In the genomic region with DNA sequence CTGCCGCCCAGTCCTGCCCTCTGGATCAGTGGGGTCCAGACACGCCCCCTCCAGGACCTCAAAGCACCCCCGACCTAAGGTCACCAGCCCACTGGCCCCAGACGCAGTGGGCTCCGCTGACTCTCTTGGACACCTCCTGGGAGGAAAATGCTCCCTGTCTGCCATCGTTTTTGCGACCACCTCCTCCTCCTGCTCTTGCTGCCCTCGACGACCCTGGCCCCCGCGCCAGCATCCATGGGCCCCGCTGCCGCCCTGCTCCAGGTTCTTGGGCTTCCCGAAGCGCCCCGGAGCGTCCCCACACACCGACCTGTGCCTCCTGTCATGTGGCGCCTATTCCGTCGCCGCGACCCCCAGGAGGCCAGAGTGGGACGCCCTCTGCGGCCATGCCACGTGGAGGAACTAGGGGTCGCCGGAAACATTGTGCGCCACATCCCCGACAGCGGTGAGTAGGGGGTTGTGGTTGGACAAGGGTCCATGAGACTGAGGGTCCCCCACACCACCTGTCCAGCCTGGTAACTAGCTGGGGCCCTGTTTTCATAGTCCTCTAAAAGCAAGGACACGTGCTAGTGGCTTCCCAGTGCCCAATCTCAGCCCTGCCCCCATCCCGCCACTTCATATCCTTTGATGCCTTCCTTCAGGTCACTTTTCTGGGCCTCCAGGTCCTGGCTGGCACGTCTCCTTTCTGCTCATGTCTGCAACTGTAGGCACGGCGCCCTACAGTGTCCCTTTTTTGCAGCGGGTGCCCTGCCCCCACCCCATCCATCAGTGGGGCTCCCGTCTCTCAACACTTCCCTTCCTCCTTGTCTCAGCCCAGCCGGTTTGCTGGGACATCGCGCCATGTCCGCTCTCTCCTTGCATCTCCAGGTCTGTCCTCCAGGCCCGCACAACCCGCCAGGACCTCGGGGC, we compare ENCODE assay signal across 8 mouse cellular contexts. TPM values are rescaled to one million over a fixed set of nuclear protein-coding genes. Genes with fewer than 3 reads are reported as not detected.
A peak's percentile ranks its signal among the peaks of the same experiment; 100 is the strongest.
DNase-seq lines count a peak whose midpoint lies in the region; ATAC-seq and TF ChIP-seq lines count a peak whose summit lies in the region.

No protein-coding gene starts in this region.

- no peak for TF ChIP-seq POLR2A in cortical plate, adult 2 months (IDR thresholded peaks at IDR 0.05; ENCODE audit: extremely low read depth, insufficient read depth, low read length)

- 13% methylated on average over 45 of the region's 45 CpGs for WGBS in heart, embryonic 16.5 days
- 4% methylated on average over 45 of the region's 45 CpGs for WGBS in hindbrain, embryonic 11.5 days
- WGBS in midbrain, embryonic 16.5 days: 11% methylated on average over 41 of the region's 45 CpGs

- H3K9ac ChIP-seq in heart, embryonic 16.5 days (ENCODE audit: low read length): peak overlapping the region; percentile 35; the same call in 1 of the 2 replicates
- no peak overlapping the region; the same call in 1 of the 2 replicates for H3K9ac ChIP-seq in hindbrain, embryonic 11.5 days (ENCODE audit: low read depth, low read length)
- 0 out of 2 replicates have a peak overlapping the region, but pooled peaks have one; percentile 46 for H3K9ac ChIP-seq in midbrain, embryonic 16.5 days (ENCODE audit: low read depth, low read length)

- no peak for DNase-seq in heart, adult 8-10 months (ENCODE audit: low spot score)
- peak; percentile 55 for DNase-seq in hindbrain, embryonic 11.5 days (ENCODE audit: low spot score)
- no peak for DNase-seq in left cerebral cortex, postnatal 36 days (ENCODE audit: low spot score in 2 of 2)
- no peak for DNase-seq in thymus, postnatal 36 days
- DNase-seq in frontal cortex, adult 2 months (ENCODE audit: extremely low spot score in 1 of 2, low spot score in 1 of 2): no peak

- ATAC-seq in heart, embryonic 16.5 days (replicated peaks; ENCODE audit: extremely low read depth, insufficient read depth, low FRiP score): peak; percentile 9; the same call in 1 of the 2 replicates
- peak; percentile 59 for ATAC-seq in hindbrain, embryonic 11.5 days (ENCODE audit: low FRiP score)
- peak; percentile 2; the same call in 1 of the 2 replicates for ATAC-seq in midbrain, embryonic 16.5 days

- intact Hi-C loops in left cerebral cortex, postnatal 36 days (cut with DNase I): loop anchor here (5.0 kb wide), 1 partner anchor 177 kb away; a partner anchor contains a TSS

- H3K9me3 ChIP-seq in heart, embryonic 16.5 days (replicated peaks; ENCODE audit: control insufficient read depth, low read length): no peaks in the 10 kb centered on the region
- H3K9me3 ChIP-seq in hindbrain, embryonic 11.5 days (ENCODE audit: control insufficient read depth, low read length): no peaks in the 10 kb centered on the region
- H3K9me3 ChIP-seq in midbrain, embryonic 16.5 days (replicated peaks; ENCODE audit: control insufficient read depth, low read length, poor library complexity, severe bottlenecking): no peaks in the 10 kb centered on the region

- H3K4me2 ChIP-seq in heart, embryonic 16.5 days (ENCODE audit: low read depth, low read length): peak overlapping the region; percentile 48
- peak overlapping the region; percentile 32 for H3K4me2 ChIP-seq in hindbrain, embryonic 11.5 days (replicated peaks; ENCODE audit: low read depth, low read length)
- H3K4me2 ChIP-seq in midbrain, embryonic 16.5 days (ENCODE audit: low read length): no peak overlapping the region; the same call in 1 of the 2 replicates

- no peak for TF ChIP-seq CTCF in cortical plate, adult 2 months (IDR thresholded peaks at IDR 0.05; ENCODE audit: extremely low read depth, insufficient read depth, low read length)

- H3K36me3 ChIP-seq in heart, embryonic 16.5 days (ENCODE audit: control insufficient read depth, insufficient read depth): peaks cover 34% of the 10 kb centered on the region
- H3K36me3 ChIP-seq in hindbrain, embryonic 11.5 days (ENCODE audit: control insufficient read depth, insufficient read depth, low read length): peaks cover 6% of the 10 kb centered on the region
- peaks cover 52% of the 10 kb centered on the region for H3K36me3 ChIP-seq in midbrain, embryonic 16.5 days (ENCODE audit: control insufficient read depth, insufficient read depth, low read length)

- no peak overlapping the region for H3K27ac ChIP-seq in heart, embryonic 16.5 days (ENCODE audit: low read length)
- H3K27ac ChIP-seq in cortical plate, adult 2 months (ENCODE audit: insufficient read depth, low read length): 0 out of 2 replicates have a peak overlapping the region, but pooled peaks have one; percentile 20
- no peak overlapping the region for H3K27ac ChIP-seq in hindbrain, embryonic 11.5 days (ENCODE audit: low read depth, low read length)
- 0 out of 2 replicates have a peak overlapping the region, but pooled peaks have one; percentile 28 for H3K27ac ChIP-seq in midbrain, embryonic 16.5 days (ENCODE audit: low read length)

- peaks cover 9% of the 10 kb centered on the region; the same call in 1 of the 2 replicates for H3K27me3 ChIP-seq in heart, embryonic 16.5 days (ENCODE audit: control insufficient read depth, insufficient read depth, low read length)
- H3K27me3 ChIP-seq in hindbrain, embryonic 11.5 days (ENCODE audit: control insufficient read depth, insufficient read depth, low read length): peaks cover 5% of the 10 kb centered on the region
- H3K27me3 ChIP-seq in midbrain, embryonic 16.5 days (ENCODE audit: control insufficient read depth, insufficient read depth, low read depth, low read length): no peaks in the 10 kb centered on the region

- peaks cover 9% of the 10 kb centered on the region for H3K4me1 ChIP-seq in heart, embryonic 16.5 days (ENCODE audit: control insufficient read depth, insufficient read depth, low read length)
- 0 out of 2 replicates have a peak, but pooled peaks cover 2% of the 10 kb centered on the region for H3K4me1 ChIP-seq in cortical plate, adult 2 months (ENCODE audit: control insufficient read depth, insufficient read depth, low read length)
- peaks cover 21% of the 10 kb centered on the region for H3K4me1 ChIP-seq in hindbrain, embryonic 11.5 days (replicated peaks; ENCODE audit: control insufficient read depth, insufficient read depth, low read length)
- peaks cover 10% of the 10 kb centered on the region for H3K4me1 ChIP-seq in midbrain, embryonic 16.5 days (ENCODE audit: control insufficient read depth, insufficient read depth, low read length)

- peak overlapping the region; percentile 19 for H3K4me3 ChIP-seq in heart, embryonic 16.5 days (ENCODE audit: low read length)
- H3K4me3 ChIP-seq in cortical plate, adult 2 months (ENCODE audit: insufficient read depth, low read length): no peak overlapping the region
- 0 out of 2 replicates have a peak overlapping the region, but pooled peaks have one; percentile 8 for H3K4me3 ChIP-seq in hindbrain, embryonic 11.5 days (ENCODE audit: low read depth, low read length)
- no peak overlapping the region for H3K4me3 ChIP-seq in midbrain, embryonic 16.5 days (ENCODE audit: low read depth, low read length)

RNA-seq across cellular contexts. Expression of a gene that starts 0.5 kb away (rescaled TPM):
- polyA plus RNA-seq in heart, embryonic 16.5 days (2015; fragmentation: Nextera tagmentation; extraction: Ambion mirVana): 0.45 and 1.4 TPM in 2 replicates
- under 1 TPM in 3 of 4 experiments, not detected in 1; 0.23 to 0.85 (median 0.41) TPM for total RNA-seq in heart, adult 8-10 months (2022)
- 41.4 and 42.7 TPM in 2 replicates for polyA plus RNA-seq in cortical plate, adult 2 months (2012; rRNA removed)
- 1.3 TPM in 2 replicates for polyA plus RNA-seq in hindbrain, embryonic 11.5 days (2014; fragmentation: Nextera tagmentation; extraction: Ambion mirVana)
- 2.5 and 7.0 TPM in 2 replicates for polyA plus RNA-seq in midbrain, embryonic 16.5 days (2015; fragmentation: Nextera tagmentation; extraction: Ambion mirVana)
- total RNA-seq in left cerebral cortex, postnatal 36 days (2021): 10 to 100 TPM; 15.3 to 23.7 TPM
- polyA plus RNA-seq in frontal cortex, adult 2 months (2012; rRNA removed): 34.8 and 63.7 TPM in 2 replicates

RNA-seq across cellular contexts. Expression of a gene that starts 14.5 kb away (rescaled TPM):
- 1.3 TPM in 2 replicates for polyA plus RNA-seq in heart, embryonic 16.5 days (2015; fragmentation: Nextera tagmentation; extraction: Ambion mirVana)
- under 1 TPM; 0.14 to 0.53 (median 0.38) TPM for total RNA-seq in heart, adult 8-10 months (2022)
- 79.8 and 84.8 TPM in 2 replicates for polyA plus RNA-seq in cortical plate, adult 2 months (2012; rRNA removed)
- 5.7 and 6.2 TPM in 2 replicates for polyA plus RNA-seq in hindbrain, embryonic 11.5 days (2014; fragmentation: Nextera tagmentation; extraction: Ambion mirVana)
- polyA plus RNA-seq in midbrain, embryonic 16.5 days (2015; fragmentation: Nextera tagmentation; extraction: Ambion mirVana): 40.3 and 42.1 TPM in 2 replicates
- total RNA-seq in left cerebral cortex, postnatal 36 days (2021): 100 to 1,000 TPM; 101 to 104 TPM
- polyA plus RNA-seq in frontal cortex, adult 2 months (2012; rRNA removed): 86.7 and 86.9 TPM in 2 replicates

RNA-seq across cellular contexts. Expression of a gene that starts 23.0 kb away (rescaled TPM):
- 7.9 and 9.7 TPM in 2 replicates for polyA plus RNA-seq in heart, embryonic 16.5 days (2015; fragmentation: Nextera tagmentation; extraction: Ambion mirVana)
- total RNA-seq in heart, adult 8-10 months (2022): 10 to 100 TPM; 46.7 to 48.8 (median 47.5) TPM
- polyA plus RNA-seq in cortical plate, adult 2 months (2012; rRNA removed): 23.8 TPM in 2 replicates
- 21.4 TPM in 2 replicates for polyA plus RNA-seq in hindbrain, embryonic 11.5 days (2014; fragmentation: Nextera tagmentation; extraction: Ambion mirVana)
- polyA plus RNA-seq in midbrain, embryonic 16.5 days (2015; fragmentation: Nextera tagmentation; extraction: Ambion mirVana): 11.3 and 11.6 TPM in 2 replicates
- 10 to 100 TPM; 59.2 to 66.3 TPM for total RNA-seq in left cerebral cortex, postnatal 36 days (2021)
- polyA plus RNA-seq in frontal cortex, adult 2 months (2012; rRNA removed): 29.5 and 30.8 TPM in 2 replicates

RNA-seq across cellular contexts. Expression of a gene that starts 27.8 kb away (rescaled TPM):
- 326 and 334 TPM in 2 replicates for polyA plus RNA-seq in heart, embryonic 16.5 days (2015; fragmentation: Nextera tagmentation; extraction: Ambion mirVana)
- total RNA-seq in heart, adult 8-10 months (2022): 100 to 1,000 TPM; 148 to 165 (median 161) TPM
- polyA plus RNA-seq in cortical plate, adult 2 months (2012; rRNA removed): 232 and 238 TPM in 2 replicates
- 268 and 278 TPM in 2 replicates for polyA plus RNA-seq in hindbrain, embryonic 11.5 days (2014; fragmentation: Nextera tagmentation; extraction: Ambion mirVana)
- 261 and 268 TPM in 2 replicates for polyA plus RNA-seq in midbrain, embryonic 16.5 days (2015; fragmentation: Nextera tagmentation; extraction: Ambion mirVana)
- 100 to 1,000 TPM; 124 to 139 TPM for total RNA-seq in left cerebral cortex, postnatal 36 days (2021)
- polyA plus RNA-seq in frontal cortex, adult 2 months (2012; rRNA removed): 252 and 259 TPM in 2 replicates

RNA-seq across cellular contexts. Expression of a gene that starts 27.8 kb away (rescaled TPM):
- 34.1 and 34.2 TPM in 2 replicates for polyA plus RNA-seq in heart, embryonic 16.5 days (2015; fragmentation: Nextera tagmentation; extraction: Ambion mirVana)
- total RNA-seq in heart, adult 8-10 months (2022): 10 to 100 TPM; 26.0 to 34.5 (median 31.9) TPM
- polyA plus RNA-seq in cortical plate, adult 2 months (2012; rRNA removed): 48.4 and 52.2 TPM in 2 replicates
- 43.3 and 50.1 TPM in 2 replicates for polyA plus RNA-seq in hindbrain, embryonic 11.5 days (2014; fragmentation: Nextera tagmentation; extraction: Ambion mirVana)
- polyA plus RNA-seq in midbrain, embryonic 16.5 days (2015; fragmentation: Nextera tagmentation; extraction: Ambion mirVana): 40.3 and 45.0 TPM in 2 replicates
- total RNA-seq in left cerebral cortex, postnatal 36 days (2021): 10 to 100 TPM; 47.8 to 49.8 TPM
- 48.6 and 51.7 TPM in 2 replicates for polyA plus RNA-seq in frontal cortex, adult 2 months (2012; rRNA removed)

Comparison
In these comparisons a context has a peak if more than half of its experiments do, and no peak if none do; other contexts are left out.
1. ATAC-seq: peak in every context shown above with its lines; median percentile 59 in hindbrain, embryonic 11.5 days; 9 in heart, embryonic 16.5 days; 2 in midbrain, embryonic 16.5 days.
2. H3K27ac ChIP-seq: peak in cortical plate, adult 2 months (single experiment) and midbrain, embryonic 16.5 days (single experiment); none in heart, embryonic 16.5 days (single experiment) and hindbrain, embryonic 11.5 days (single experiment).
3. H3K4me3 ChIP-seq: peak in heart, embryonic 16.5 days (single experiment) and hindbrain, embryonic 11.5 days (single experiment); none in cortical plate, adult 2 months (single experiment) and midbrain, embryonic 16.5 days (single experiment).